Mouse (Mus musculus): ENCODE results near the gene Polr2j. TPM values are rescaled to one million over a fixed set of nuclear protein-coding genes. Genes with fewer than 3 reads are reported as not detected.

Polr2j gene
- polyA plus RNA-seq, 1 experiment from 2014 or later, result 198 TPM

- 3% methylated on average over 49 of the region's 49 CpGs for WGBS
- peak within 1 kb of the TSS; percentile 62 for H3K9ac ChIP-seq
- H3K9me3 ChIP-seq, result no peaks in the 10 kb centered on the region
- peak within 1 kb of the TSS; percentile 56 for H3K27ac ChIP-seq
- ATAC-seq (ENCODE audit: borderline replicate concordance, extremely low read depth, low FRiP score, low TSS enrichment), result peak; percentile 84
- H3K4me2 ChIP-seq, result peak within 1 kb of the TSS; percentile 97
- H3K4me3 ChIP-seq, result peak within 1 kb of the TSS; percentile 60
- H3K27me3 ChIP-seq, result no peaks in the 10 kb centered on the region
- H3K4me1 ChIP-seq, result peaks cover 36% of the 10 kb centered on the region
- peaks cover 4% of the 10 kb centered on the region; the same call in 1 of the 2 replicates for H3K36me3 ChIP-seq
Observed at GRCm38 (mm10) chr5:136170512-136171362, 54.3 kb downstream of the Polr2j start, which contains the start of gene Orai2. Orai2 (minus strand) TSS chr5:136170713.

- Histone ChIP-seq H3K4me1 (peaks cover 36% of the 10 kb centered on the region), H3K9me3 (no peaks in the 10 kb centered on the region), H3K27ac (peak overlapping the region; percentile 56), H3K9ac (peak overlapping the region; percentile 62; the same call in 1 of the 2 replicates), H3K36me3 (peaks cover 4% of the 10 kb centered on the region; the same call in 1 of the 2 replicates), H3K4me2 (peak overlapping the region; percentile 97), H3K4me3 (peak overlapping the region; percentile 60), H3K27me3 (no peaks in the 10 kb centered on the region)
- WGBS, result 27% methylated on average over 17 of the region's 17 CpGs
- ATAC-seq (ENCODE audit: borderline replicate concordance, extremely low read depth, low FRiP score, low TSS enrichment), result 0 out of 2 replicates have a peak, but pooled peaks have one; percentile 2
Observed at GRCm38 (mm10) chr5:136171363-136172341, 55.2 kb downstream of the Polr2j start.

Small RNA genes lying within 50 kb of the gene (microRNA-seq; reads per million reads assigned to microRNA genes)
- 1.7 reads per million for gene Mir7035

Other genes starting within 250 kb of the Polr2j start
- gene Hspb1, start 228.7 kb upstream of the Polr2j start, polyA plus RNA-seq (2015; fragmentation: Nextera tagmentation; extraction: Ambion mirVana), result 114 and 129 TPM in 2 replicates
- gene Ywhag, start 182.0 kb upstream of the Polr2j start, polyA plus RNA-seq (2015; fragmentation: Nextera tagmentation; extraction: Ambion mirVana), result 144 and 156 TPM in 2 replicates
- 3.2 and 3.5 TPM in 2 replicates for gene Ssc4d, start 142.1 kb upstream of the Polr2j start, polyA plus RNA-seq (2015; fragmentation: Nextera tagmentation; extraction: Ambion mirVana)
- not detected in 2 replicates for gene Zp3, start 136.5 kb upstream of the Polr2j start, polyA plus RNA-seq (2015; fragmentation: Nextera tagmentation; extraction: Ambion mirVana)
- gene Dtx2, start 121.8 kb upstream of the Polr2j start, polyA plus RNA-seq (2015; fragmentation: Nextera tagmentation; extraction: Ambion mirVana), result 23.8 TPM in 2 replicates
- gene Upk3b, start 78.1 kb upstream of the Polr2j start, polyA plus RNA-seq (2015; fragmentation: Nextera tagmentation; extraction: Ambion mirVana), result 22.5 and 27.8 TPM in 2 replicates
- gene Upk3bl, start 62.1 kb upstream of the Polr2j start, polyA plus RNA-seq (2015; fragmentation: Nextera tagmentation; extraction: Ambion mirVana), result 4.2 and 5.1 TPM in 2 replicates
- 2.6 and 4.1 TPM in 2 replicates for gene Rasa4, start 32.7 kb upstream of the Polr2j start, polyA plus RNA-seq (2015; fragmentation: Nextera tagmentation; extraction: Ambion mirVana)
- 36.7 and 37.5 TPM in 2 replicates for gene Lrwd1, start 19.4 kb downstream of the Polr2j start, polyA plus RNA-seq (2015; fragmentation: Nextera tagmentation; extraction: Ambion mirVana)
- gene Alkbh4, start 19.5 kb downstream of the Polr2j start, polyA plus RNA-seq (2015; fragmentation: Nextera tagmentation; extraction: Ambion mirVana), result 15.4 and 18.0 TPM in 2 replicates
- gene Orai2, start 54.1 kb downstream of the Polr2j start, polyA plus RNA-seq (2015; fragmentation: Nextera tagmentation; extraction: Ambion mirVana), result 7.7 and 8.3 TPM in 2 replicates
- 37.7 and 42.8 TPM in 2 replicates for gene Prkrip1, start 82.3 kb downstream of the Polr2j start, polyA plus RNA-seq (2015; fragmentation: Nextera tagmentation; extraction: Ambion mirVana)
- gene Sh2b2, start 129.9 kb downstream of the Polr2j start, polyA plus RNA-seq (2015; fragmentation: Nextera tagmentation; extraction: Ambion mirVana), result 4.9 and 5.0 TPM in 2 replicates

Data from lung, embryonic 15.5 days (tissue).